Mouse (Mus musculus): ENCODE results near the gene Tdpoz1.
"Not testable (repeated sequence)": the region's sequence is repeated elsewhere in the genome, so short reads cannot be mapped to it uniquely, and the experiment has no call there.

Gene Tdpoz1

GRCm38 (mm10) chr3:93676210-93676609, at the start of gene Tdpoz1:
Gene Tdpoz1 (minus strand): TSS chr3:93676310.
- not testable (repeated sequence) for DNase-seq

GRCm38 (mm10) chr3:93708969-93709637, 33.0 kb upstream of the Tdpoz1 start:
- not testable (repeated sequence) for DNase-seq

DNA sequence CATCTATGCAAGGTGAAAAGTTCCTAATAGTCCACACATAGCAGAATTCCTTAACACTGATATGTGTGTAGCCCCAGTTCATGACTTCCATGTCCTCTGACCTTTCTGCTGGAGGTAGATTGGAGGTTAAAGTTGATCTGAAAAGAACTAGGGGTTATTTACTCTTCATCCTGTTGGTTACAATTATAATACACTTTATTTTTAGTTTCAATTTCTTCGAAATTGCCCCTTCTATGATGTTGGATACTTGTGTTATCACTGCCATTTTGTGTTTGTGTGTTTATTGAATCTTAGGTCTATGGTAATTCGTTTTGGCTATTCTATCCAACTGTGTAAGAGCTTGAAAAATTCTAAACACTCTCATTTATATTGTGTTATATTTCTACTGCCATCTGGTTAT, 16.9 kb upstream of the Tdpoz1 start, which contains the start of gene Gm37596:
TSS of gene Gm37596 (minus strand) at position 101 of the 400 bp plus-strand sequence.
- DNase-seq: not testable (repeated sequence)

DNA sequence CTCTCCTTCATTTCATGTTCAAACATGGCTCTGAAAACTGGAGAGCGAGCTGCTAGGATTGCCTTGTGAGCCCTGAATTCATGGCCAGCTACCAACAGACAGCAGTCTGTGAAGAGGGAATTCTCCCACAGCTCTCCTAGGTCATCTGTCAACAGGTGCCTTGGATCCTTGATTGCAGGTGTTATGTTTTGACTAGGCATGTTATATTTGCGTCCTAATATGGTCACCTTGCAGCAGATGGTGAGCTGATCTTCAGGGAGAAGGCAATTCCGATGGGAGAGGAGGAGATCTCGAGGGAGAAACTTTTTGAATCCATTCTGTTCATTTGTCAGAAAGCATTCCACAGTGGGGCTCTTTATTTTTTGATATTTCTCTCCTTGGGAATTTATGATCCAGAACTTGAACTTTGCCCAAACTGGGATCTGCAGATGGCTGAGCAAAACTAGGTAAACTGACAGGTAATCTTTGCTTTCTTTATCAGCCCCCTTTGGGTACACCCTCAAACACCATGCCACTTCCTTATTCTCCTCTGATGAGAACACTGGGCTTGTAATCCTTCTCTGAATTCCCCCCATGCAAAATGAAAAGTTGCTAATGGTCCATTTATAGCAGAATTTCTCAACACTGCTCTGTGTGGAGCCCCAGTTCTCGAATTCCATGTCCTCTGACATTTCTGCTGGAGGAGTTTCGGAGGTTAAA, 5.2 kb downstream of the Tdpoz1 start:
- DNase-seq: not testable (repeated sequence)

DNA sequence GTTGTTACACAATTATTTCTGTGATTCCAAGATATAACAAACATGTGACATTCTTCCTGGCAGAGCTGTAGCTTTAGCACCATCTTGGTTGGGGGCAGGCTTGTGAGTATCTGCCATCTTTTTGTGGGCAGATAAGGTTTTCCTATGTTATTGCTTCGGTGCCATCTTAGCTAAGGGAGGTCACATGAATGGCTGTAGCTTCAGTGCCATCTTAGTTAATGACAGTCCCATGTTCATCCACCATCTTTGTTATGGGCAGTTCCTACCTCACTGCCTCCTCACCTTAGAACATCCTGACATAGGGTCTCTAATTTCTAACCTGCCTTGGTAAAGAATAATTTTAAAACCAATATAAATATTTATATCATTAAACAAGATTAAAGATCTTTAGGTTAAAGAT, 21.9 kb downstream of the Tdpoz1 start:
- DNase-seq: no peak

DNA sequence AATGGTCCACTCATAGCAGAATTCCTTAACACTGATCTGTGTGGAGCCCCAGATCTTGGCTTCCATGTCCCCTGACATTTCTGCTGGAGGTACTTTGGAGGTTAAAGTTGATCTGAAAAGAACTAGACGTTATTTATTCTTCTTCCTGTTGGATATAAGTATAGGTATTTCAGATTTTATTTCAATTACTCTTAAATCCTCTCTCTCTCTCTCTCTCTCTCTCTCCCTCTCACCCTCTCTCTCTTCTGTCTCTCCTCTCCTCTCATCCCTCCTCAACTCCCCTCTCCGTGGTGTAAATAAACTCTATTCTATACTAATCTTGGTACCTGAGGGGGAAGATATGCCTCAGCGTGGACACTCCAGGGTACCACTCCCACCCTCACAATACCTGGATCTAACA, 23.5 kb downstream of the Tdpoz1 start, which contains the start of gene Tdpoz2:
TSS of gene Tdpoz2 (minus strand) at position 101 of the 400 bp plus-strand sequence.
- no peak for DNase-seq

DNA sequence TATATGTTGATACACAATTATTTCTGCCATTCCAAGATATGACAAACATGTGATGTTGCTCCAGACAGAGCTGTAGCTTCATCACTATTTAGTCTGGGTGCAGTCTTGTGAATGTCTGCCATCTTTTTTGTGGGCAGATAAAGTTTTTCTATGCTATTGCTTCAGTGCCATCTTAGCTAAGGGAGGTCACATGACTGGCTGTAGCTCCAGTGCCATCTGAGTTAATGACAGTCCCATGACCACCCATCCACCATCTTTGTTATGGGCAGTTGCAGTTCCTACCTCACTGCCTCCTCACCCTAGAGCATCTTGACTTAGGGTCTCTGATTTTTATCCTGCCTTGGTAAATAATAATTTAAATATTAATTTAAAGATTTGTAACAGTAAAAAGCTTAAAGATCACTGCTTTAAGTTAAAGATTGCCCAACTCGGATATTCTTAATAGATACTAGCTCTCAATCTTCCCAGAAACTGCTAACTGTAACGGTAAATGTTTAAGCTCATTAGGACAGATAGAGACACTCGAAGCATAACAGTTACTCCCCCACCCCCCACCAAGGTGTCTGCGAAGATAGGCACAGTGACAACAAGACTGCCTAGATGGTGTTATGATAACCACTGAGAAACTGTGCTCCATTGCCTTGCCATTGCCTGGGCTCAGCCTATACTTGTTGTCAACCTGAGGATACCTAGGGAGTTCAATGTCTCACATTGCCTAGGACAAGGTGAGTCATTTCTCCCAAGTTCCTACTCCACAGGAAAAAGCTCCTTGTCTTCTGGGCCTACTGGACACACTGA, 45.0 kb downstream of the Tdpoz1 start:
- not testable (repeated sequence) for DNase-seq
